Mouse (Mus musculus): ENCODE results near the gene Eme1.
"Not testable (repeated sequence)": the region's sequence is repeated elsewhere in the genome, so short reads cannot be mapped to it uniquely, and the experiment has no call there.

Eme1 gene

DNA sequence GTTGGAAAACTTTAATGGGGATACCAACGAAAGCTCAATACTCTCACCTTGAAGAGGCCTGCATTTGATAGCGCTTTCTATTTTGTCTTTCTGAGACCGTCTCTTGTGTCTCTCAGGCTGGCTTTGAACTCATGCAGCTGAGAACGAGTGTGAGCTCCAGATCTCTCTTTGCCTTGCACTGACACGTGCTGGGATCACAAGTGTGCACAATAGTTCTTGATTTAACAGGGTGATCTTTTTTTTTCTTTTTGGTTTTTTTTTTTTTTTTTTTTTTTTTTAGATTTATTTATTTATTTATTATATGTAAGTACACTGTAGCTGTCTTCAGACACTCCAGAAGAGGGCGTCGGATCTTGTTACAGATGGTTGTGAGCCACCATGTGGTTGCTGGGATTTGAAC is 2.5 kb downstream of the Eme1 start:
- DNase-seq (ENCODE audit: inconsistent age in 2 of 2, low spot score in 1 of 2), result not testable (repeated sequence)

DNA sequence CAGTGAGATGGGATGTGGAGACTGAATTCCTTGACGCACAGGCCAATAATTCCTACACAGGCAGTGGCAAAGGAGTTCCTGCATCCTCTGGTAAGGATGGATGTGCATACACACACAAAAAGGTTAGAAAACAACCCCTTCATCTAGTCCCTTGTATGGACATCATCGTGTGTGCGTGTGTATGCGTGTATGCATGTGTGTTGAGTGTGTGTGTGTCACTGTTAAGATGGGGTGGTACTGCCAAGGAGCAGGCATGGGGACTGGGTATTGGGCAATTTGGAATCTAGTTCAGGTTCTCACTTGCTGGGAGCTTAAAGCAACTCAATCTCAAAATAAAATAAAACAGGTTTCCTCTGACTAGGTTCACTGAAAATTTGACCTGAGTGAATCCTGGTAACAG is 7.3 kb downstream of the Eme1 start:
- DNase-seq (ENCODE audit: inconsistent age in 2 of 2, low spot score in 1 of 2), result no peak

- DNase-seq (ENCODE audit: inconsistent age in 2 of 2, low spot score in 1 of 2), result no peak
Measured at GRCm38 (mm10) chr11:94644461-94645219, 9.1 kb downstream of the Eme1 start.

- no peak for DNase-seq (ENCODE audit: inconsistent age in 2 of 2, low spot score in 1 of 2)
Measured at GRCm38 (mm10) chr11:94634431-94634830, 19.3 kb downstream of the Eme1 start.

GRCm38 (mm10) chr11:94632988-94633387 is 20.8 kb downstream of the Eme1 start:
- DNase-seq (ENCODE audit: inconsistent age in 2 of 2, low spot score in 1 of 2), result no peak

DNA sequence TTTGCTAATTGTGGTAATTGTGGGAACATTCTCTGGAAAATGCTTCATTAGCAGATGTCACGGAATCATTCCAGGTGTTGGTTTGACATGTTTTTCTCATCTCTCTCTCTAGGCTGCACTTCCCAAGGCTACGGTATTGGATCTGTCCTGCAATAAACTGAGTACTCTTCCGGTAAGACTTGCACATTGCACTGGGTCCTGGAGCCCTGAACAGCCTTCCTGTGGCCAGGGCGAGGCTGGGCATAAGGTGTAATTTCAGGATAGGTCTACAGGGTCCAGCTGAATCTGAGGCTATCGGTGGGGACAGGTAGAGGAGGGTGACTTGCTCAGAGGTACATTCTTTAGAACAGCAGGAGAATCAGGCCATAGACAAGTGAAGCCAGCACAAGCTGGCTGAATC is 21.8 kb downstream of the Eme1 start:
- peak in 1 of 2 experiments; percentile 22 for DNase-seq (ENCODE audit: inconsistent age in 2 of 2, low spot score in 1 of 2)

DNA sequence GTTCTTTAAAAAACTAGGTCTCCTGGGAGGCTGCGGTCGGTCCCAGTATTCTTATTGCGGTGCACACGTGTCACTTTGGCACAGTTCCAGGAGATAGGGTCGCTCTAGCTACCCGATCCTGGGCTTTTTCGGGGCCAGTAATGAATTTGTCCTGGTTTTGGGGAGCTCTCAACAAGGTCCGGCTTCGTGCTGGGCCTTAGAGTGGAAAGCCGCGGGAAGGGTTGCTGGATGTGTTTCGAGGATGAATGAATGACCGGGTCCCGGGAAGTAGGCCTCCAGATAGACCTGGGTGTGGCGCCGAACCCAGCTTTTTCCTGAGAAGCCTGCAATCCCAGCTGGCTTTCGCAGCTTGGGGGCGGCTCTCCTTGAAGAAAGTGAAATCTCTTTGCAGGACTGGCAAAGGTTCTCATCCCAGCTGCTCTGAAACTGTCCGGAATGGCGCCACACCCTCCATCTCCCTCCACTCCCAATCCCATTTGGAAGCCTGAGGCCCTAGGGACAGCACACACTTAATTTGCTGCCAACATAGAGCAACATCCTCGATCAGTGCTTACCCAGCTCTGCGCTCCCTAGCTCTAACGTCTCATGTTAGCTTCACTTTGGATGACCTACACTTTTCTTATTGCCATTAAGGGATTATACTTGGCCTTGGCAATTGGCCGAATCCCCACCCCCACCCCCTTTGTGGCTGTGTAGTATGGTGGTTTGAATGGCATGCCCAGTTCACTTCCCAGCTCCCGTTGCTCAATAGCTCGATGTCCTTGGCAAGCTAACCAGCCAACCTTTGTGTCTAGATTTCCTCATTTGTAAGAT is 23.4 kb downstream of the Eme1 start:
- peak; percentile 48 to 86 for DNase-seq (ENCODE audit: inconsistent age in 2 of 2, low spot score in 1 of 2)

DNA sequence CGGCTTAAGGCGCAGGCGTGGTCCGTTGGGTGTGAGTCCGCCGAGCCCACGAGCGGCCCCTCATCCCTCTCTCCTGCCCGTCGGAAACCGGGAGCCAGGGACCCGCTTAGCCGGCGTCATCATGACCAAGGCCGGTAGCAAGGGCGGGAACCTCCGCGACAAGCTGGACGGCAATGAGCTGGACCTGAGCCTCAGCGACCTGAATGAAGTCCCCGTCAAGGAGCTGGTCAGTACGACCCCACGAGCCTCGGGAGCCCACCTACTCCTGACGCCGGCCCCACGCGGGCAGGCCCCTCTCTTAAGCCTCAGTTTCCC is 23.9 kb downstream of the Eme1 start:
- no peak for DNase-seq (ENCODE audit: inconsistent age in 2 of 2, low spot score in 1 of 2)

- DNase-seq (ENCODE audit: inconsistent age in 2 of 2, low spot score in 1 of 2), result peak; percentile 96 to 99
Measured at GRCm38 (mm10) chr11:94629199-94629883, 24.4 kb downstream of the Eme1 start, which contains the start of gene Lrrc59. TSS of gene Lrrc59 (plus strand) at chr11:94629767.

GRCm38 (mm10) chr11:94622162-94622561 is 31.6 kb downstream of the Eme1 start:
- no peak for DNase-seq (ENCODE audit: inconsistent age in 2 of 2, low spot score in 1 of 2)

DNA sequence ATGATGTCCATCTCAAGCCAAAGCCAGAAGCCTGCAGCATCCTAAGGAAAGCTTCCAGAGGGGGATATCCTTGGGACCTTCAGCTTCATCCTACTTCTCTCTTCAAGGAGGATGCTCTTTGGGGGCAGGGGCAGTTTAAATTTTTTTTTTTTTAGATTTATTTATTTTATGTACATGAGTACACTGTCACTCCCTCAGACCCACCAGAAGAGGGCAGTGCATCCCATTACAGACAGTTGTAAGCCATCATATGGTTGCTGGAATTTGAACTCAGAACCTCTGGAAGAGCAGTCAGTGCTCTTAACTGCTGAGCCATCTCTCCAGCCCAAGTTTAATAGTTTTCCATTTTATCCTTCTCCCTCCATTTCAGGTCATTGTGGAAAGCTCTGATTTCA is 32.3 kb downstream of the Eme1 start:
- DNase-seq (ENCODE audit: inconsistent age in 2 of 2, low spot score in 1 of 2), result peak in 1 of 2 experiments; percentile 39

- DNase-seq (ENCODE audit: inconsistent age in 2 of 2, low spot score in 1 of 2), result peak in 1 of 2 experiments; percentile 29
Measured at GRCm38 (mm10) chr11:94620766-94621457, 32.9 kb downstream of the Eme1 start.

GRCm38 (mm10) chr11:94617646-94618045 is 36.1 kb downstream of the Eme1 start:
- DNase-seq (ENCODE audit: inconsistent age in 2 of 2, low spot score in 1 of 2), result no peak

DNA sequence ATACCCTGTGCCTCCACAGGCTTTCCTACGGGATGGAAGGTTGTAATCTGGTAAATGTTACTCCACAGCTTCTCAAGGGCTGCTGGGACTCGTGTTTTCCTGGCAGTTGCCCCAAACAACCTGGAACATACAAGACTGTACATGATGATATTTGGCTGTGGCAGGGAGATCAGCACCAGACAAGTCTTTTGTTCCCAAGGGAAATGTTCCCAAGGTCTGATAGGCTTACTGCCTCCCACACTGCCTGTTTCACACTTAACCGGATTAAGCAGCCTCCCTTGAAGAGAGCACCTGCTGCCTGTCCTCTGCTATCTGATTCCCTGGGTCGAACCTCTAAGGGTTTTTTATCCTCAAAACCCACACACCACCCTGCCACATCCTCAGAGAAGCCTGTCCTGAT is 38.3 kb downstream of the Eme1 start:
- peak in 1 of 2 experiments; percentile 26 for DNase-seq (ENCODE audit: inconsistent age in 2 of 2, low spot score in 1 of 2)

- no peak for DNase-seq (ENCODE audit: inconsistent age in 2 of 2, low spot score in 1 of 2)
Measured at GRCm38 (mm10) chr11:94614603-94615002, 39.2 kb downstream of the Eme1 start.

GRCm38 (mm10) chr11:94610744-94611740 is 42.7 kb downstream of the Eme1 start:
- DNase-seq (ENCODE audit: inconsistent age in 2 of 2, low spot score in 1 of 2), result peak in 1 of 2 experiments; percentile 78

- DNase-seq (ENCODE audit: inconsistent age in 2 of 2, low spot score in 1 of 2), result peak; percentile 67 to 90
Measured at GRCm38 (mm10) chr11:94602356-94602955, 51.3 kb downstream of the Eme1 start.

GRCm38 (mm10) chr11:94601321-94602281 is 52.2 kb downstream of the Eme1 start, which contains the start of gene Acsf2:
TSS of gene Acsf2 (minus strand) at chr11:94601871.
- DNase-seq (ENCODE audit: inconsistent age in 2 of 2, low spot score in 1 of 2), result peak; percentile 92 to 96

All from adrenal gland, adult (tissue).